Mouse (Mus musculus) midbrain, embryonic 10.5 days (tissue): ENCODE results near the gene Pnn. TPM values are rescaled to one million over a fixed set of nuclear protein-coding genes. Genes with fewer than 3 reads are reported as not detected.
A peak's percentile ranks its signal among the peaks of the same experiment; 100 is the strongest.

Experiments
- DNase-seq: peaks from one replicate; pipeline ENCODE4 v3.0.0-alpha.2; 2017; ENCODE audit warnings: low spot score
- H3K27ac ChIP-seq: fragments of 300-500 bp; sonication (generic); replicated peaks from 2 replicates; pipeline ENCODE4 v1.5.1; 2016; ENCODE audit warnings: mild to moderate bottlenecking
- H3K27me3 ChIP-seq: fragments of 300-500 bp; sonication (generic); 2 replicates; pipeline ENCODE4 v1.6.1; 2016; ENCODE audit warnings: low read depth, mild to moderate bottlenecking; ENCODE audit not compliant: poor library complexity, severe bottlenecking
- H3K36me3 ChIP-seq: fragments of 300-500 bp; sonication (generic); 2 replicates; pipeline ENCODE4 v1.6.1; 2016; ENCODE audit warnings: mild to moderate bottlenecking, moderate library complexity
- H3K4me1 ChIP-seq: fragments of 300-500 bp; sonication (generic); 2 replicates; pipeline ENCODE4 v1.6.1; 2016
- H3K4me3 ChIP-seq: fragments of 300-500 bp; sonication (generic); 2 replicates; pipeline ENCODE4 v1.5.1; 2016; ENCODE audit warnings: mild to moderate bottlenecking, moderate library complexity
- H3K9me3 ChIP-seq: fragments of 300-500 bp; sonication (generic); replicated peaks from 2 replicates; pipeline ENCODE4 v1.6.1; 2016; ENCODE audit warnings: mild to moderate bottlenecking
- WGBS: fragments of 180-500 bp; shearing (Covaris S2); methylation state at CpG from one replicate; pipeline ENCODE4 v1.1.7; 2016; 5-methylcytosine and 5-hydroxymethylcytosine counted together
- polyA plus RNA-seq: library from polyadenylated mRNA; unstranded; fragments of >200 nt; fragmentation: Nextera tagmentation; extraction: Ambion mirVana; gene quantifications from 2 replicates; pipeline ENCODE4 v1.2.1, GENCODE M21; 2016

Gene Pnn
- 112 and 114 TPM in 2 replicates for polyA plus RNA-seq

- Histone ChIP-seq H3K36me3 (peaks cover 37% of the 10 kb centered on the region), H3K27ac (peak within 1 kb of the TSS; percentile 98)
- under 1% methylated on average over 43 of the region's 43 CpGs for WGBS
Observed at GRCm38 (mm10) chr12:59066448-59067077, at the start of gene Pnn. TSS of gene Pnn (plus strand) at chr12:59066884.

GRCm38 (mm10) chr12:59017970-59018369 is 48.7 kb upstream of the Pnn start:
- 86% methylated on average over 8 of the region's 8 CpGs for WGBS
- Histone ChIP-seq H3K27me3 (no peaks in the 10 kb centered on the region), H3K27ac (no peak overlapping the region), H3K4me1 (peaks cover 5% of the 10 kb centered on the region), H3K36me3 (peaks cover 78% of the 10 kb centered on the region), H3K9me3 (no peaks in the 10 kb centered on the region), H3K4me3 (no peak overlapping the region)
- DNase-seq = no peak

More at GRCm38 (mm10) chr12:59066448-59067077, at the start of gene Pnn:
- Histone ChIP-seq H3K4me3 (peak within 1 kb of the TSS; percentile 99), H3K9me3 (no peaks in the 10 kb centered on the region), H3K27me3 (no peaks in the 10 kb centered on the region), H3K4me1 (peaks cover 14% of the 10 kb centered on the region)
- DNase-seq = peak; percentile 98

- no peak for DNase-seq
- H3K27ac ChIP-seq = no peak overlapping the region
- peaks cover 90% of the 10 kb centered on the region for H3K36me3 ChIP-seq
- no peaks in the 10 kb centered on the region for H3K4me1 ChIP-seq
- no peaks in the 10 kb centered on the region for H3K27me3 ChIP-seq
- no peaks in the 10 kb centered on the region for H3K9me3 ChIP-seq
- H3K4me3 ChIP-seq = no peak overlapping the region
- WGBS = 90% methylated on average over 2 of the region's 2 CpGs
Observed at GRCm38 (mm10) chr12:59019891-59020290, 46.8 kb upstream of the Pnn start.

- whole genome bisulfite sequencing = 92% methylated on average over 4 of the region's 4 CpGs
- Histone ChIP-seq H3K36me3 (peaks cover 94% of the 10 kb centered on the region), H3K9me3 (no peaks in the 10 kb centered on the region), H3K27me3 (no peaks in the 10 kb centered on the region), H3K4me1 (no peaks in the 10 kb centered on the region), H3K4me3 (no peak overlapping the region), H3K27ac (no peak overlapping the region)
- no peak for DNase-seq
Observed at GRCm38 (mm10) chr12:59021306-59021705, 45.4 kb upstream of the Pnn start.

- H3K9me3 ChIP-seq = no peaks in the 10 kb centered on the region
- DNase-seq = no peak
- 64% methylated on average over 5 of the region's 5 CpGs for WGBS
Observed at GRCm38 (mm10) chr12:59032101-59032500, 34.6 kb upstream of the Pnn start.

GRCm38 (mm10) chr12:59039162-59039970 is 27.3 kb upstream of the Pnn start:
- H3K27ac ChIP-seq = peak overlapping the region; percentile 94
- peak overlapping the region; percentile 43 for H3K4me3 ChIP-seq
- 68% methylated on average over 10 of the region's 10 CpGs for WGBS
- no peaks in the 10 kb centered on the region for H3K9me3 ChIP-seq
- peaks cover 3% of the 10 kb centered on the region; the same call in 1 of the 2 replicates for H3K4me1 ChIP-seq
- H3K36me3 ChIP-seq = peaks cover 29% of the 10 kb centered on the region
- DNase-seq = no peak
- H3K27me3 ChIP-seq = no peaks in the 10 kb centered on the region

More at GRCm38 (mm10) chr12:59032101-59032500, 34.6 kb upstream of the Pnn start:
- no peaks in the 10 kb centered on the region for H3K4me1 ChIP-seq
- peaks cover 21% of the 10 kb centered on the region for H3K36me3 ChIP-seq
- no peak overlapping the region for H3K27ac ChIP-seq
- no peak overlapping the region for H3K4me3 ChIP-seq
- no peaks in the 10 kb centered on the region for H3K27me3 ChIP-seq

GRCm38 (mm10) chr12:59039971-59040844 is 26.5 kb upstream of the Pnn start:
- 2% methylated on average over 23 of the region's 23 CpGs for WGBS
- Histone ChIP-seq H3K4me3 (peak overlapping the region; percentile 43), H3K4me1 (peaks cover 3% of the 10 kb centered on the region; the same call in 1 of the 2 replicates), H3K27ac (peak overlapping the region; percentile 94), H3K27me3 (no peaks in the 10 kb centered on the region), H3K9me3 (no peaks in the 10 kb centered on the region), H3K36me3 (peaks cover 38% of the 10 kb centered on the region)
- peak; percentile 79 for DNase-seq

- WGBS = 42% methylated on average over 7 of the region's 7 CpGs
Observed at GRCm38 (mm10) chr12:59040851-59041250, 25.8 kb upstream of the Pnn start.

GRCm38 (mm10) chr12:59052470-59052869 is 14.2 kb upstream of the Pnn start:
- Histone ChIP-seq H3K4me3 (no peak overlapping the region), H3K9me3 (no peaks in the 10 kb centered on the region), H3K36me3 (peaks cover 84% of the 10 kb centered on the region), H3K27me3 (no peaks in the 10 kb centered on the region), H3K27ac (no peak overlapping the region), H3K4me1 (no peaks in the 10 kb centered on the region)
- no peak for DNase-seq
- WGBS = 97% methylated on average over 3 of the region's 3 CpGs

More at GRCm38 (mm10) chr12:59040851-59041250, 25.8 kb upstream of the Pnn start:
- peaks cover 3% of the 10 kb centered on the region; the same call in 1 of the 2 replicates for H3K4me1 ChIP-seq
- H3K27me3 ChIP-seq = no peaks in the 10 kb centered on the region
- no peak overlapping the region for H3K4me3 ChIP-seq
- no peaks in the 10 kb centered on the region for H3K9me3 ChIP-seq
- peak; percentile 15 for DNase-seq
- H3K36me3 ChIP-seq = peaks cover 43% of the 10 kb centered on the region
- H3K27ac ChIP-seq = no peak overlapping the region

GRCm38 (mm10) chr12:59053166-59053565 is 13.5 kb upstream of the Pnn start:
- Histone ChIP-seq H3K27ac (no peak overlapping the region), H3K36me3 (peaks cover 83% of the 10 kb centered on the region), H3K4me3 (no peak overlapping the region), H3K4me1 (no peaks in the 10 kb centered on the region), H3K9me3 (no peaks in the 10 kb centered on the region), H3K27me3 (no peaks in the 10 kb centered on the region)
- 92% methylated on average over 5 of the region's 5 CpGs for WGBS
- no peak for DNase-seq

GRCm38 (mm10) chr12:59053976-59054375 is 12.7 kb upstream of the Pnn start:
- Histone ChIP-seq H3K36me3 (peaks cover 83% of the 10 kb centered on the region), H3K27ac (no peak overlapping the region)

GRCm38 (mm10) chr12:59055196-59055850 is 11.4 kb upstream of the Pnn start:
- no peak overlapping the region for H3K27ac ChIP-seq
- no peak for DNase-seq
- 85% methylated on average over 4 of the region's 4 CpGs for WGBS
- peaks cover 14% of the 10 kb centered on the region for H3K4me1 ChIP-seq
- H3K9me3 ChIP-seq = no peaks in the 10 kb centered on the region
- no peaks in the 10 kb centered on the region for H3K27me3 ChIP-seq
- peaks cover 77% of the 10 kb centered on the region for H3K36me3 ChIP-seq
- H3K4me3 ChIP-seq = no peak overlapping the region

More at GRCm38 (mm10) chr12:59053976-59054375, 12.7 kb upstream of the Pnn start:
- no peak for DNase-seq
- H3K9me3 ChIP-seq = no peaks in the 10 kb centered on the region
- peaks cover under 1% of the 10 kb centered on the region; the same call in 1 of the 2 replicates for H3K4me1 ChIP-seq
- no peak overlapping the region for H3K4me3 ChIP-seq
- no peaks in the 10 kb centered on the region for H3K27me3 ChIP-seq
